Mouse (Mus musculus) 3T3-L1 (cell line): ENCODE measurements at regions not wholly inside any gene's neighbourhood (a gene's known extent, or its start where the extent isn't known, plus 50 kb on each side); places are given as distances from the start of the nearest gene placed in this dataset.
A peak's percentile ranks its signal among the peaks of the same experiment; 100 is the strongest.
"Not testable (repeated sequence)": the region's sequence is repeated elsewhere in the genome, so short reads cannot be mapped to it uniquely, and the experiment has no call there.

Experiments used
- DNase-seq: peaks from one replicate; pipeline ENCODE4 v3.0.0-alpha.2; 2015; ENCODE audit warnings: low read depth, low spot score

DNA sequence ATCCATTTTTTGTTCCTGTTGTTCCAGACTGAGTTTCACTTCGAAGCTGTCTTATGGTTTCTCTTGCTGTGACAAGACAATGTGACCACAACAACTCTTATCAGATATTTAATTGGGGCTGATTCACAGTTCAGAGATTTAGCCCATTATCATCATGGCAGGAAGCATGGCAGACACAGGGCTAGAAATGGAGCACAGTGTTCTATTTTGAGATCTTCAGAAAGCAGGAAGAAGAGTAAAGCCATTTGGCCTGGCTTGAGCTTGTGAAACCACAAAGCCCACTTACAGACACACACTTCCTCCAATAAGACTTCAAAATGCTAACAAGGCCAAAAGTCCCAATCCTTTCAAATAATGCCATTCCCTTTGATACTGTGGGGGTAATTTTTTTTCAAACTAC lies 670.4 kb upstream of the Cdh12 start:
- DNase-seq: no peak

DNA sequence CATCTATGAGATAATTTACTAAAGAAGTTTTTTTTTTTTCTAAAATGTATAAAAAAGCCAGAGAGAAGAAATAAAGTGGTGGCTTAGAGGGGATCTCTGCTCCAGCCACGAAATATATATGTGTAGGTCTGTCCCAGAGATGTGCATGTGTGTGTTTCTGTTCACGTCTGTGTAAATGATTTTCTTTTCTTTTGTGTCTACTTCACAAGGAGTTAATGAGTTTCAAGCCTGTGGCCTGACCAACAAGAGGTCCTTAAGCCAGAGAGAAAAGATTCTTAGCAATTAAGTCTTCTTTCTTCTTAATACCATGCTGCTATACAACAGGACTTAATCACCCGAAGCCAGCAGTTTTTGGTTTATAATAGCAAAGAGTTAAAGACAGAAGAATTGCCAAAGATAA lies 665.2 kb upstream of the Cdh12 start:
- no peak for DNase-seq

DNA sequence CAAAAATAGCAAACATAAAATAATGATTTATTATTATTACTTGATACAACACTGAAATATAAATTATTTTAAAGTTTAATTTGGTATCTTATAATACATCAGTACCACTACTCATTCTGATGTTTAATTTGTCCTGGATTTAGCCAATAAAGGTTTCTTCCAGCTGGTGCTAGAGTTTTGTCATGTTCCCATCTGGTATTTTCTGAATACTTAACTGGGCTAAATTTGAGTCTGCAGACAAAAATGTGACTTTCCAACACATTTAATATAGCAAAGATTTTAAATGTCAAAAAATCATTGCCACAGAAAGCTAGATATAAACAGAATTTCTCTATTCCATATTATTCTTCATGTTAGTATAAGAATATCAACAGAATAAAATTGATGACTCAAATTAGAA lies 642.1 kb upstream of the Cdh12 start:
- no peak for DNase-seq

DNA sequence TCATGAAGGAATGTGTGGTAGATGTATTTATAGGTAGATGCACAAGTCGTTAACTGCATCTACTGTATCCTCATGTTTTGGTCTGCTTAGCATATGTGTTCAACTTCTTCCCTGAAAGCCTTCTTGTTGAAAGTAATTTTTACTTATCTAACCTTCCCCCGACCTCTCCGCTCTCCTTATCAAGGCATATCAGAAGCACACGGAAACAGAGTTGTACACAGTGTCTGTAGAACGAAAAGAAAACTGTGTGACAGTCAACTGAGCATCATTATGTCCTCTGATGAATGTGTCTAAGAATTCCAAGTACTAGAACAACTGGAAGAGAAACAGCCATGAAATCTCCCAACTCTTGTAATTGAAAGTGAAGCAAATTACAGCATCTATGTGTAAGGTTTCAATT lies 635.4 kb upstream of the Cdh12 start:
- DNase-seq: no peak

DNA sequence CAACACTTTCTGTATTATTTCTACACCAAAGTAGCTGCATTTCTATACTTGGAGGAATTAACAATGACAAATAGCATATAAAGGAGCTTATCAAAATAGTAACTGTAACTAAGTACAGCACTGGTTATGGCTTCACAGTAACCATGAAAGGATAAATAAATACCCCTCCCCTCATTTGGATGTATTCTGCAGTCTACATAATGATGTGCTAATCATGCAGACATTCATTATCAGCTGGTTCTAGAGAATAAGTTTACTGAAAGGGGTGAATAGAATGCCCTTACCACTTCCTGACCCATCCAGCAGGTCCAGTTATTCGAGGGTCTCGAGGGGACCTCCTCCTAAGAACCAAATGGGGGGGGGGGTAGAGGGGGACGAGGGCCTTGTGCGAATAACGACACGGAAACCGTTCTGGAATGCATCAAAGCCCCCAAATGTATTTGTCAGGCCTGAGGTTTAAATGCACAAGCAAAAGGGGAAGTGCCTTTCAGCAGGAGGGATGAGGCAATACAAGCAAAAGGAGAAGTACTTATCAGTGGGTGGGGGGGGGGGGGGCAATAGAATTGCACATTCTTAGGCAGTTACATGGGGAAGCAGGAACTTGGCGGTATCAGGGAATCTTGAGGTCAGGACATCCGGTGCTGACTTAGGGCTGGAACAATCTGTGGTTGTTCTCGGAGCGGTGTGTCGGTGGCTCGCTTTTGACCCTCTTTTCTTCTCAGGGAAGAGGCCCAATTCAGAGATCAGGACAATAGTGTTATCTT lies 592.0 kb upstream of the Cdh12 start:
- not testable (repeated sequence) for DNase-seq

DNA sequence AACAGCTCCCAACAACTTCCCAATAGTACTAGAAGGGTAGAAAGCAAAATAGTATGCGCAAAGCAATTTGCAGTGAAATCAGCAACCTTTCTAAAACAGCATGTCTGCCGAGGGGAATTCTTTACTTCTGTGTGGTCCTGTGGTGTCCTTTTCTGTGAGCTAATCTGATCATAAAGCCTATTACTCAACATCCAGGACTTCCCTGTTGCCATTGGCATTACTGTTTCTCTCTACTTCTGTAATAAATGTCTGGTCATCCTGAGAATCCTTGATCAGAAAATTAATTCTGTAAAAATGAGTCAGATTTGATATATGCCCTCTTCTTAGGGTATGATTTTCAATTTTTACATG lies 591.4 kb upstream of the Cdh12 start:
- peak; percentile 2 for DNase-seq

DNA sequence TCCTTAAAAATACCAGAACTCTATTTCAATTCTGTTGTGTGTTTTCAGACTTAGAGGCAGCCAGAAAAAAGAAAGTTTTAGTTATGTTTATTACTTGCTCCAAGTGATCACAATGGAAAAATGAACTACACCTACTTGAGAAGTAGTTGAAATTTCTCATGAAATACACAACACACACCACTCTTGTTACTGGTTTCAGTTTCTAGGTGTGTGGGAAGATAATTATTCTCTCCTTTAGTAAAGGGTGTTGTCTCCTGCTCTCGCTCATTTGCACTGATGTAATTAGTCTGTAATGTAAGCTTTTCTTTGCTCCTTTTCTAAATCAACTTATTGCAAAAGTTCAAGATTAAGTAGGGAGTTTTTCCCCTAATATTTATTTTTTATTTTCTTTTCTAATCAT lies 590.4 kb upstream of the Cdh12 start:
- DNase-seq: no peak

DNA sequence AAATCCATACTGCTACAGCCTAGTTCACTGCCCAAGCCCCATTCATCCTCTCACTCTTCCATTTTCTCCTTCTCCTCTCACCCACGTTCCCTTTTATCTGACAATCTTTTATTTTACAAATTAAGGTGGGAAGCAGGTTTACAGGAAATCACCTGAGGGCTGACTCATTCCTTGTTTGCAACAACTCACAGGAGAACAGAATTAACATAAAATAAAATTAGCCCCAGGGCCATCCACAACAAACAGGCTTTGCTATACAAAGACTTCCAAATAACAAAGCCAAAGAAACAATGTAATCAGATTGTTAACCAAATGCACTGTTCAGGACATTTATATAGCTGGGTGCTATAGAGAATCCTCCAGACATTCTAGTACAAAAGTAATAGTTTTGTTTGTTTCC lies 585.1 kb upstream of the Cdh12 start:
- no peak for DNase-seq

DNA sequence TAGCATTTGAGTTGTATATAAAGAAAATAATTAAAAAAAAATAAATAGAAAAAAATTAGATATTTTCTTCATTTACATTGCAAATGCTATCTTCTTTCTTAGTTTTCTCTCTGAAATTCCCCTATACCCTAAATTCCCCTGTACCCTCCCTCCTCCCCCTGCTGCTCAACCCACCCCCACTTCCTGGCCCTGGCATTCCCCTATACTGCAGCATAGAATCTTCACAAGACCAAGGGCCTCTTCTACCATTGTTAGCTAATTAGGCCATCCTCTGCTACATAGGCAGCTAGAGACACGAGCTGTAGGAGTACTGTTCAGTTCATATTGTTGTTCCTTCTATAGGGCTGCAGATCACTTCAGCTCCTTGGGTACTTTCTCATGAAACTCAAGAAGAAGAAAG lies 582.5 kb upstream of the Cdh12 start:
- DNase-seq: no peak

DNA sequence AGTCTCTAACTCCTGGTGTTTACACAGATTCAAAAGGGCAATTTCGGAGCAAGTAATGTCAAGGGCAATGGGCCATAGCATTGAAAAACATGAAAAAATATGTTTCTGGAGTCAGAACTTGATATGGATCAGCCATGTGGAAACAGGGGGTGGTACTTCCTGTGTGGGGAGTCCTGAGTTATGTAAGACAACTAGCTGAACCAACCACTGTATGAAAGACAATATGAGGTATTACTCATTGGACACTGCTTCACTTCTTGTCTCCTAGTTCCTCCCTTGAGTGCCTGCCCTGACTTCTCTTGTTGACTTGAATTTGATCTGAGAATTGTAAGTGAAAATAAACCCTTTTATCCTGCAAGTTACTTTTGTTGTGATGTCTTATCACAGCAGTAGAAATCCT lies 580.0 kb upstream of the Cdh12 start:
- DNase-seq: peak; percentile 11

DNA sequence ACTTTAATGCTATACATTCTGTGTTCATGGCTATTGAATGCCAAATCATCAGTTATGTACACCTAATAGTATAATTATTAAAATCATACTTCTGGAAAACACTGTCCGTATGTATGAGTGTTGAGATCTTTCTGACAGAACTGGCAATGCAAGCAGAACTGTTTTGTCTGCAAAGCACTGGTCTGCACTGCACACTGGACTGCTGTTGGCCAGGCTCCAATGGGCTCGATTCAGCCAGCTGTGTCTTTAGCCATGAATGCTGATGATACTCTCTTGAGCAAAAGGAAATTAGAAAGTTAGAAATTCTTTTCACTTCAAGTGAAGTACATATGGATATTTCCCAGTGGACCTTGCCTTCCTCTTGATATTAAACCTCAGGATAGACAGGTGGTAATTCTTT lies 576.5 kb upstream of the Cdh12 start:
- DNase-seq: no peak
